Mouse (Mus musculus) cerebellum, adult 11 months (tissue): Measurements from ENCODE around the gene Plscr1.

Experiments
- DNase-seq: peaks from one replicate; pipeline ENCODE4 v3.0.0; 2022

The Plscr1 gene

GRCm38 (mm10) chr9:92260481-92261159, 11.1 kb downstream of the Plscr1 start:
- no peak for DNase-seq

GRCm38 (mm10) chr9:92265719-92266118, 16.2 kb downstream of the Plscr1 start:
- DNase-seq, result no peak

GRCm38 (mm10) chr9:92266558-92267171, 17.1 kb downstream of the Plscr1 start:
- no peak for DNase-seq

GRCm38 (mm10) chr9:92267732-92268131, 18.2 kb downstream of the Plscr1 start:
- no peak for DNase-seq

- no peak for DNase-seq
Measured at GRCm38 (mm10) chr9:92269829-92270404, 20.4 kb downstream of the Plscr1 start.

- peak; percentile 18 for DNase-seq
Measured at GRCm38 (mm10) chr9:92270927-92271326, 21.4 kb downstream of the Plscr1 start.

- no peak for DNase-seq
Measured at GRCm38 (mm10) chr9:92272650-92273049, 23.1 kb downstream of the Plscr1 start.

GRCm38 (mm10) chr9:92273271-92273670, 23.7 kb downstream of the Plscr1 start:
- DNase-seq, result no peak

GRCm38 (mm10) chr9:92273956-92274762, 24.6 kb downstream of the Plscr1 start:
- no peak for DNase-seq

- no peak for DNase-seq
Measured at GRCm38 (mm10) chr9:92275486-92276207, 26.1 kb downstream of the Plscr1 start, which contains the start of gene Plscr2. Plscr2 (plus strand) TSS chr9:92275602.

GRCm38 (mm10) chr9:92276360-92276759, 26.8 kb downstream of the Plscr1 start:
- no peak for DNase-seq

GRCm38 (mm10) chr9:92280048-92280447, 30.5 kb downstream of the Plscr1 start:
- no peak for DNase-seq

- no peak for DNase-seq
Measured at GRCm38 (mm10) chr9:92282563-92283171, 33.1 kb downstream of the Plscr1 start.

GRCm38 (mm10) chr9:92289675-92290074, 40.1 kb downstream of the Plscr1 start:
- no peak for DNase-seq

GRCm38 (mm10) chr9:92292169-92292568, 42.6 kb downstream of the Plscr1 start:
- no peak for DNase-seq

- no peak for DNase-seq
Measured at GRCm38 (mm10) chr9:92292922-92293321, 43.4 kb downstream of the Plscr1 start.

GRCm38 (mm10) chr9:92293560-92294548, 44.3 kb downstream of the Plscr1 start:
- no peak for DNase-seq

- no peak for DNase-seq
Measured at GRCm38 (mm10) chr9:92298288-92298687, 48.7 kb downstream of the Plscr1 start.

- DNase-seq, result no peak
Measured at GRCm38 (mm10) chr9:92301213-92301612, 51.7 kb downstream of the Plscr1 start.

GRCm38 (mm10) chr9:92305075-92305474, 55.5 kb downstream of the Plscr1 start:
- DNase-seq, result no peak
